Mouse (Mus musculus): ENCODE data around the gene Wdr95. TPM values are rescaled to one million over a fixed set of nuclear protein-coding genes. Genes with fewer than 3 reads are reported as not detected.

The Wdr95 gene
- total and polyA plus RNA-seq, 3 experiments, result not detected

GRCm38 (mm10) chr5:149648895-149649406 is 120.5 kb downstream of the Wdr95 start:
- Histone ChIP-seq H3K9me3 (replicated peaks; ENCODE audit: insufficient read depth, low read length) (no peaks in the 10 kb centered on the region), H3K9ac (ENCODE audit: control insufficient read depth, low read depth, low read length, poor library complexity, severe bottlenecking) (peak overlapping the region; percentile 67), H3K79me2 (ENCODE audit: control insufficient read depth, insufficient read depth, low read length, poor library complexity) (peaks cover 11% of the 10 kb centered on the region), H3K4me1 (ENCODE audit: control insufficient read depth in 1 of 2, insufficient read depth in 2 of 2, low read length in 2 of 2) (peaks cover 23 to 42% of the 10 kb centered on the region in 2 experiments), H3K36me3 (ENCODE audit: control insufficient read depth in 1 of 2, insufficient read depth in 2 of 2, low read length in 2 of 2) (peaks cover 0 to 43% of the 10 kb centered on the region in 2 experiments; a peak in 2 of 4 replicates), H3K4me3 (ENCODE audit: control insufficient read depth in 1 of 2, insufficient read depth in 1 of 2, low read depth in 2 of 2, low read length in 2 of 2) (peak overlapping the region; percentile 40 to 73; a peak in 3 of 4 replicates), H3K27ac (ENCODE audit: control insufficient read depth, low read depth, low read length) (peak overlapping the region; percentile 99), H3K27me3 (ENCODE audit: control insufficient read depth in 1 of 2, insufficient read depth in 2 of 2, low read length in 2 of 2) (no peaks in the 10 kb centered on the region)
- TF ChIP-seq GATA1 (IDR thresholded peaks at IDR 0.05; ENCODE audit: low read depth, low read length), result peak; percentile 99
- no peak for TF ChIP-seq MYB (IDR thresholded peaks at IDR 0.05; ENCODE audit: low read depth, low read length)
- TF ChIP-seq TAL1 (IDR thresholded peaks at IDR 0.05; ENCODE audit: low read length), result peak; percentile 97
- peak in 1 of 2 experiments; percentile 41; a peak in 1 of 4 replicates for TF ChIP-seq POLR2A (IDR thresholded peaks at IDR 0.05; ENCODE audit: control insufficient read depth in 1 of 2, insufficient read depth in 1 of 2, low read depth in 1 of 2, low read length in 2 of 2, poor library complexity in 1 of 2)
- no peak for TF ChIP-seq UBTF (IDR thresholded peaks at IDR 0.05; ENCODE audit: borderline replicate concordance, insufficient read depth, low read depth, low read length)
- peak; percentile 67 for TF ChIP-seq TBP (IDR thresholded peaks at IDR 0.05; ENCODE audit: low read depth, low read length)
- DNase-seq (ENCODE audit: low read depth, low spot score), result peak; percentile 98

GRCm38 (mm10) chr5:149649499-149650178 is 121.2 kb downstream of the Wdr95 start:
- H3K36me3 ChIP-seq (ENCODE audit: control insufficient read depth in 1 of 2, insufficient read depth in 2 of 2, low read length in 2 of 2), result peaks cover 0 to 38% of the 10 kb centered on the region in 2 experiments; a peak in 2 of 4 replicates
- TF ChIP-seq CHD2 (IDR thresholded peaks at IDR 0.05; ENCODE audit: low read length) (no peak), UBTF (IDR thresholded peaks at IDR 0.05; ENCODE audit: borderline replicate concordance, insufficient read depth, low read depth, low read length) (0 out of 2 replicates have a peak, but pooled peaks have one; percentile 39)
- peaks cover 6% of the 10 kb centered on the region for H3K79me2 ChIP-seq (ENCODE audit: control insufficient read depth, insufficient read depth, low read length, poor library complexity)
- peak overlapping the region; percentile 99 for H3K27ac ChIP-seq (ENCODE audit: control insufficient read depth, low read depth, low read length)
- H3K27me3 ChIP-seq (ENCODE audit: control insufficient read depth in 1 of 2, insufficient read depth in 2 of 2, low read length in 2 of 2), result no peaks in the 10 kb centered on the region
- peaks cover 21 to 38% of the 10 kb centered on the region in 2 experiments for H3K4me1 ChIP-seq (ENCODE audit: control insufficient read depth in 1 of 2, insufficient read depth in 2 of 2, low read length in 2 of 2)
- peak overlapping the region; percentile 67 for H3K9ac ChIP-seq (ENCODE audit: control insufficient read depth, low read depth, low read length, poor library complexity, severe bottlenecking)
- peak; percentile 75 for DNase-seq (ENCODE audit: low read depth, low spot score)
- peak overlapping the region; percentile 40 to 73 for H3K4me3 ChIP-seq (ENCODE audit: control insufficient read depth in 1 of 2, insufficient read depth in 1 of 2, low read depth in 2 of 2, low read length in 2 of 2)
- H3K9me3 ChIP-seq (replicated peaks; ENCODE audit: insufficient read depth, low read length), result no peaks in the 10 kb centered on the region

GRCm38 (mm10) chr5:149650179-149650553 is 121.7 kb downstream of the Wdr95 start:
- peaks cover 0 to 36% of the 10 kb centered on the region in 2 experiments; a peak in 2 of 4 replicates for H3K36me3 ChIP-seq (ENCODE audit: control insufficient read depth in 1 of 2, insufficient read depth in 2 of 2, low read length in 2 of 2)
- H3K4me3 ChIP-seq (ENCODE audit: control insufficient read depth in 1 of 2, insufficient read depth in 1 of 2, low read depth in 2 of 2, low read length in 2 of 2), result peak overlapping the region; percentile 40 to 73
- DNase-seq (ENCODE audit: low read depth, low spot score), result peak; percentile 75
- peaks cover 21 to 32% of the 10 kb centered on the region in 2 experiments for H3K4me1 ChIP-seq (ENCODE audit: control insufficient read depth in 1 of 2, insufficient read depth in 2 of 2, low read length in 2 of 2)
- TF ChIP-seq JUND (IDR thresholded peaks at IDR 0.05; ENCODE audit: low read depth, low read length), result no peak
- TF ChIP-seq EP300 (IDR thresholded peaks at IDR 0.05; ENCODE audit: low read depth in 1 of 2, low read length in 2 of 2), result no peak
- no peak for TF ChIP-seq MYB (IDR thresholded peaks at IDR 0.05; ENCODE audit: low read depth, low read length)
- peak in 1 of 2 experiments; percentile 58; a peak in 1 of 4 replicates for TF ChIP-seq POLR2A (IDR thresholded peaks at IDR 0.05; ENCODE audit: control insufficient read depth in 1 of 2, insufficient read depth in 1 of 2, low read depth in 1 of 2, low read length in 2 of 2, poor library complexity in 1 of 2)
- TF ChIP-seq ELF1 (IDR thresholded peaks at IDR 0.05; ENCODE audit: low read depth, low read length), result no peak
- TF ChIP-seq UBTF (IDR thresholded peaks at IDR 0.05; ENCODE audit: borderline replicate concordance, insufficient read depth, low read depth, low read length), result no peak
- TF ChIP-seq NELFE (IDR thresholded peaks at IDR 0.05; ENCODE audit: low read depth, low read length), result no peak
- peak; percentile 73; the same call in 1 of the 2 replicates for TF ChIP-seq POLR2AphosphoS5 (IDR thresholded peaks at IDR 0.05; ENCODE audit: borderline replicate concordance, low read depth, low read length)
- H3K9ac ChIP-seq (ENCODE audit: control insufficient read depth, low read depth, low read length, poor library complexity, severe bottlenecking), result peak overlapping the region; percentile 67
- no peaks in the 10 kb centered on the region for H3K27me3 ChIP-seq (ENCODE audit: control insufficient read depth in 1 of 2, insufficient read depth in 2 of 2, low read length in 2 of 2)
- H3K27ac ChIP-seq (ENCODE audit: control insufficient read depth, low read depth, low read length), result peak overlapping the region; percentile 99
- H3K9me3 ChIP-seq (replicated peaks; ENCODE audit: insufficient read depth, low read length), result no peaks in the 10 kb centered on the region
- peaks cover 3% of the 10 kb centered on the region for H3K79me2 ChIP-seq (ENCODE audit: control insufficient read depth, insufficient read depth, low read length, poor library complexity)

Measured in MEL (cell line).